Mouse (Mus musculus): ENCODE measurements around the gene Hadh.

GRCm38 (mm10) chr3:131198991-131199390, 72.9 kb downstream of the Hadh start:
- TF ChIP-seq UBTF (IDR thresholded peaks at IDR 0.05; ENCODE audit: low read depth, low read length), result no peak
- TF ChIP-seq EP300 (IDR thresholded peaks at IDR 0.05; ENCODE audit: low read length), result no peak
- no peak for TF ChIP-seq MXI1 (IDR thresholded peaks at IDR 0.05; ENCODE audit: low read depth, low read length)
- TF ChIP-seq CTCF (conservative IDR thresholded peaks at IDR 0.05 in 1 of 2, IDR thresholded peaks at IDR 0.05 in 1 of 2; ENCODE audit: low read depth in 2 of 2, low read length in 2 of 2), result no peak
- no peak for TF ChIP-seq POLR2A (IDR thresholded peaks at IDR 0.05; ENCODE audit: low read depth, low read length)
- TF ChIP-seq E2F4 (IDR thresholded peaks at IDR 0.05; ENCODE audit: insufficient replicate concordance, low read depth, low read length), result no peak
- no peak for TF ChIP-seq SMC3 (IDR thresholded peaks at IDR 0.05; ENCODE audit: low read depth, low read length)
- no peak for TF ChIP-seq ETS1 (conservative IDR thresholded peaks at IDR 0.05; ENCODE audit: low read depth, low read length)

Measured in CH12.LX (cell line).